Mouse (Mus musculus): ENCODE measurements around the gene Sema4d. TPM values are rescaled to one million over a fixed set of nuclear protein-coding genes. Genes with fewer than 3 reads are reported as not detected.

The Sema4d gene
- polyA plus RNA-seq, 1 experiment from 2014 or later: 6.7 TPM

GRCm38 (mm10) chr13:51659573-51659972 is 134.0 kb downstream of the Sema4d start:
- no peak overlapping the region for H3K4me2 ChIP-seq (replicated peaks; ENCODE audit: low read depth)
- no peak overlapping the region for H3K4me3 ChIP-seq (ENCODE audit: low read depth, low read length)
- no peaks in the 10 kb centered on the region for H3K9me3 ChIP-seq (ENCODE audit: control insufficient read depth, low read length)
- no peak overlapping the region for H3K9ac ChIP-seq (ENCODE audit: low read length)
- 98% methylated on average over 7 of the region's 7 CpGs for WGBS
- no peak overlapping the region for H3K27ac ChIP-seq (replicated peaks)
- no peaks in the 10 kb centered on the region for H3K27me3 ChIP-seq (ENCODE audit: control insufficient read depth, insufficient read depth, low read length)
- H3K36me3 ChIP-seq (ENCODE audit: control insufficient read depth, insufficient read depth, low read length): peaks cover 38% of the 10 kb centered on the region
- TF ChIP-seq EP300 (optimal IDR thresholded peaks at IDR 0.05) (no peak), CTCF (IDR thresholded peaks at IDR 0.05; ENCODE audit: low read depth) (no peak)
- no peaks in the 10 kb centered on the region for H3K4me1 ChIP-seq (replicated peaks; ENCODE audit: control insufficient read depth, insufficient read depth)
- DNase-seq (ENCODE audit: low spot score): no peak
- ATAC-seq (ENCODE audit: low FRiP score, low TSS enrichment): no peak

- H3K4me1 ChIP-seq (replicated peaks; ENCODE audit: control insufficient read depth, insufficient read depth): no peaks in the 10 kb centered on the region
- no peak overlapping the region for H3K4me3 ChIP-seq (ENCODE audit: low read depth, low read length)
- H3K9me3 ChIP-seq (ENCODE audit: control insufficient read depth, low read length): no peaks in the 10 kb centered on the region
- no peak overlapping the region for H3K27ac ChIP-seq (replicated peaks)
- ATAC-seq (ENCODE audit: low FRiP score, low TSS enrichment) (no peak), DNase-seq (ENCODE audit: low spot score) (no peak)
- no peak overlapping the region for H3K4me2 ChIP-seq (replicated peaks; ENCODE audit: low read depth)
- H3K9ac ChIP-seq (ENCODE audit: low read length): no peak overlapping the region
- TF ChIP-seq EP300 (optimal IDR thresholded peaks at IDR 0.05) (no peak), CTCF (IDR thresholded peaks at IDR 0.05; ENCODE audit: low read depth) (no peak)
- H3K36me3 ChIP-seq (ENCODE audit: control insufficient read depth, insufficient read depth, low read length): peaks cover 41% of the 10 kb centered on the region
- H3K27me3 ChIP-seq (ENCODE audit: control insufficient read depth, insufficient read depth, low read length): no peaks in the 10 kb centered on the region
- WGBS: 90% methylated on average over 3 of the region's 3 CpGs
Observed at GRCm38 (mm10) chr13:51658094-51658493, 135.5 kb downstream of the Sema4d start.

GRCm38 (mm10) chr13:51656516-51657235 is 136.9 kb downstream of the Sema4d start:
- no peak for TF ChIP-seq EP300 (optimal IDR thresholded peaks at IDR 0.05)
- no peak for TF ChIP-seq CTCF (IDR thresholded peaks at IDR 0.05; ENCODE audit: low read depth)

GRCm38 (mm10) chr13:51653961-51654360 is 139.6 kb downstream of the Sema4d start:
- Histone ChIP-seq H3K4me3 (ENCODE audit: low read depth, low read length) (no peak overlapping the region), H3K4me2 (replicated peaks; ENCODE audit: low read depth) (no peak overlapping the region), H3K4me1 (replicated peaks; ENCODE audit: control insufficient read depth, insufficient read depth) (no peaks in the 10 kb centered on the region), H3K27ac (replicated peaks) (no peak overlapping the region), H3K9ac (ENCODE audit: low read length) (no peak overlapping the region), H3K9me3 (ENCODE audit: control insufficient read depth, low read length) (no peaks in the 10 kb centered on the region), H3K36me3 (ENCODE audit: control insufficient read depth, insufficient read depth, low read length) (peaks cover 24% of the 10 kb centered on the region), H3K27me3 (ENCODE audit: control insufficient read depth, insufficient read depth, low read length) (no peaks in the 10 kb centered on the region)
- no peak for TF ChIP-seq CTCF (IDR thresholded peaks at IDR 0.05; ENCODE audit: low read depth)
- no peak for TF ChIP-seq EP300 (optimal IDR thresholded peaks at IDR 0.05)
- ATAC-seq (ENCODE audit: low FRiP score, low TSS enrichment) (no peak), DNase-seq (ENCODE audit: low spot score) (no peak)
- 95% methylated on average over 9 of the region's 9 CpGs for WGBS

More at GRCm38 (mm10) chr13:51656516-51657235, 136.9 kb downstream of the Sema4d start:
- H3K36me3 ChIP-seq (ENCODE audit: control insufficient read depth, insufficient read depth, low read length): peaks cover 34% of the 10 kb centered on the region
- no peaks in the 10 kb centered on the region for H3K27me3 ChIP-seq (ENCODE audit: control insufficient read depth, insufficient read depth, low read length)
- H3K27ac ChIP-seq (replicated peaks): no peak overlapping the region
- no peak overlapping the region for H3K4me2 ChIP-seq (replicated peaks; ENCODE audit: low read depth)
- H3K4me3 ChIP-seq (ENCODE audit: low read depth, low read length): no peak overlapping the region
- 95% methylated on average over 13 of the region's 13 CpGs for WGBS
- no peaks in the 10 kb centered on the region for H3K9me3 ChIP-seq (ENCODE audit: control insufficient read depth, low read length)
- no peaks in the 10 kb centered on the region for H3K4me1 ChIP-seq (replicated peaks; ENCODE audit: control insufficient read depth, insufficient read depth)
- ATAC-seq (ENCODE audit: low FRiP score, low TSS enrichment): no peak
- DNase-seq (ENCODE audit: low spot score): no peak
- no peak overlapping the region for H3K9ac ChIP-seq (ENCODE audit: low read length)

- Histone ChIP-seq H3K9me3 (ENCODE audit: control insufficient read depth, low read length) (no peaks in the 10 kb centered on the region), H3K27me3 (ENCODE audit: control insufficient read depth, insufficient read depth, low read length) (no peaks in the 10 kb centered on the region), H3K9ac (ENCODE audit: low read length) (no peak overlapping the region), H3K4me3 (ENCODE audit: low read depth, low read length) (no peak overlapping the region), H3K4me2 (replicated peaks; ENCODE audit: low read depth) (no peak overlapping the region), H3K4me1 (replicated peaks; ENCODE audit: control insufficient read depth, insufficient read depth) (no peaks in the 10 kb centered on the region), H3K27ac (replicated peaks) (no peak overlapping the region), H3K36me3 (ENCODE audit: control insufficient read depth, insufficient read depth, low read length) (peaks cover 24% of the 10 kb centered on the region)
- ATAC-seq (ENCODE audit: low FRiP score, low TSS enrichment) (no peak), DNase-seq (ENCODE audit: low spot score) (no peak)
- TF ChIP-seq CTCF (IDR thresholded peaks at IDR 0.05; ENCODE audit: low read depth) (no peak), EP300 (optimal IDR thresholded peaks at IDR 0.05) (no peak)
- 93% methylated on average over 6 of the region's 6 CpGs for WGBS
Observed at GRCm38 (mm10) chr13:51653159-51653558, 140.4 kb downstream of the Sema4d start.

GRCm38 (mm10) chr13:51651408-51652064 is 142.0 kb downstream of the Sema4d start, which contains the start of gene Secisbp2:
TSS of gene Secisbp2 (plus strand) at chr13:51651697.
- peak within 1 kb of the TSS; percentile 83 for H3K4me3 ChIP-seq (ENCODE audit: low read depth, low read length)
- H3K27ac ChIP-seq (replicated peaks): peak within 1 kb of the TSS; percentile 93
- peak within 1 kb of the TSS; percentile 86 for H3K9ac ChIP-seq (ENCODE audit: low read length)
- H3K36me3 ChIP-seq (ENCODE audit: control insufficient read depth, insufficient read depth, low read length): peaks cover 16% of the 10 kb centered on the region
- H3K27me3 ChIP-seq (ENCODE audit: control insufficient read depth, insufficient read depth, low read length): no peaks in the 10 kb centered on the region
- no peaks in the 10 kb centered on the region for H3K4me1 ChIP-seq (replicated peaks; ENCODE audit: control insufficient read depth, insufficient read depth)
- peak; percentile 95 for DNase-seq (ENCODE audit: low spot score)
- H3K4me2 ChIP-seq (replicated peaks; ENCODE audit: low read depth): peak within 1 kb of the TSS; percentile 82
- TF ChIP-seq EP300 (optimal IDR thresholded peaks at IDR 0.05) (no peak), CTCF (IDR thresholded peaks at IDR 0.05; ENCODE audit: low read depth) (peak; percentile 90)
- peak; percentile 97 for ATAC-seq (ENCODE audit: low FRiP score, low TSS enrichment)
- WGBS: under 1% methylated on average over 69 of the region's 69 CpGs
- no peaks in the 10 kb centered on the region for H3K9me3 ChIP-seq (ENCODE audit: control insufficient read depth, low read length)
